Mouse (Mus musculus): ENCODE measurements around the gene Coa6.

GRCm38 (mm10) chr8:126379580-126379979 is 42.7 kb upstream of the Coa6 start:
- TF ChIP-seq POLR2A (IDR thresholded peaks at IDR 0.05; ENCODE audit: extremely low read depth, insufficient read depth, low read length) (no peak), CTCF (IDR thresholded peaks at IDR 0.05; ENCODE audit: extremely low read depth, insufficient read depth, low read length) (no peak)
